Mouse (Mus musculus) MEL (cell line): ENCODE measurements around the gene Fap. TPM values are rescaled to one million over a fixed set of nuclear protein-coding genes. Genes with fewer than 3 reads are reported as not detected.

Experiments used
- DNase-seq: peaks from one replicate; pipeline ENCODE4 v3.0.0; 2011; ENCODE audit warnings: low read depth, low spot score
- H3K27ac ChIP-seq: 2 replicates; pipeline ENCODE4 v1.5.1; 2012; ENCODE audit warnings: low read depth, mild to moderate bottlenecking, control low read depth, low read length, moderate library complexity; ENCODE audit not compliant: control insufficient read depth
- H3K27me3 ChIP-seq, 2 experiments: fragments of 150-350 bp in 1 of 2; sonication (generic) in 1 of 2; 2 replicates each; pipeline ENCODE4 v1.6.1; 2012; ENCODE audit warnings: low read length in 2 of 2, mild to moderate bottlenecking in 2 of 2, improper control_type of control experiment in 1 of 2, moderate library complexity in 1 of 2; ENCODE audit not compliant: insufficient read depth in 2 of 2, control insufficient read depth in 1 of 2
- H3K36me3 ChIP-seq, 2 experiments: 2 replicates each; pipeline ENCODE4 v1.6.1; 2012 to 2014; ENCODE audit warnings: low read length in 2 of 2, improper control_type of control experiment in 1 of 2, inconsistent platforms in 1 of 2, mild to moderate bottlenecking in 1 of 2; ENCODE audit not compliant: insufficient read depth in 2 of 2, control insufficient read depth in 1 of 2
- H3K4me1 ChIP-seq, 2 experiments: fragments of 150-350 bp in 1 of 2; sonication (generic) in 1 of 2; 2 replicates each; pipeline ENCODE4 v1.6.1; 2012; ENCODE audit warnings: low read length in 2 of 2, improper control_type of control experiment in 1 of 2, mild to moderate bottlenecking in 1 of 2; ENCODE audit not compliant: insufficient read depth in 2 of 2, control insufficient read depth in 1 of 2
- H3K4me3 ChIP-seq, 2 experiments: fragments of 150-350 bp in 1 of 2; sonication (generic) in 1 of 2; 2 replicates each; pipeline ENCODE4 v1.5.1; 2012; ENCODE audit warnings: low read depth in 2 of 2, low read length in 2 of 2, mild to moderate bottlenecking in 2 of 2, moderate library complexity in 2 of 2, control low read depth in 1 of 2, improper control_type of control experiment in 1 of 2; ENCODE audit not compliant: control insufficient read depth in 1 of 2, insufficient read depth in 1 of 2
- H3K79me2 ChIP-seq: 2 replicates; pipeline ENCODE4 v1.6.1; 2012; ENCODE audit warnings: mild to moderate bottlenecking, low read length, moderate library complexity; ENCODE audit not compliant: control insufficient read depth, poor library complexity, insufficient read depth
- H3K9ac ChIP-seq: 2 replicates; pipeline ENCODE4 v1.6.1; 2012; ENCODE audit warnings: low read depth, mild to moderate bottlenecking, control low read depth, low read length, moderate library complexity; ENCODE audit not compliant: control insufficient read depth, poor library complexity, severe bottlenecking
- H3K9me3 ChIP-seq: fragments of 150-350 bp; sonication (generic); replicated peaks from 2 replicates; pipeline ENCODE4 v1.6.1; 2012; ENCODE audit warnings: mild to moderate bottlenecking, low read length, improper control_type of control experiment, moderate library complexity; ENCODE audit not compliant: insufficient read depth
- CHD1 ChIP-seq: IDR thresholded peaks from 2 replicates; pipeline ENCODE4 v1.6.1; 2012; ENCODE audit warnings: low read depth, mild to moderate bottlenecking, inconsistent platforms, low read length, improper control_type of control experiment
- CHD2 ChIP-seq: IDR thresholded peaks from 2 replicates; pipeline ENCODE4 v1.6.1; 2011; ENCODE audit warnings: low read length, improper control_type of control experiment
- E2F4 ChIP-seq: IDR thresholded peaks from 2 replicates; pipeline ENCODE4 v1.6.1; 2011; ENCODE audit warnings: low read depth, low read length, improper control_type of control experiment, borderline replicate concordance
- ELF1 ChIP-seq: IDR thresholded peaks from 2 replicates; pipeline ENCODE4 v1.6.1; 2014; ENCODE audit warnings: low read depth, mild to moderate bottlenecking, inconsistent platforms, low read length, improper control_type of control experiment, moderate library complexity
- ETS1 ChIP-seq: IDR thresholded peaks from 2 replicates; pipeline ENCODE4 v1.6.1; 2012; ENCODE audit warnings: low read depth, mild to moderate bottlenecking, inconsistent platforms, low read length, improper control_type of control experiment, moderate library complexity
- JUND ChIP-seq: IDR thresholded peaks from 2 replicates; pipeline ENCODE4 v1.6.1; 2011; ENCODE audit warnings: low read depth, mild to moderate bottlenecking, improper control_type of control experiment, low read length
- MAX ChIP-seq: IDR thresholded peaks from 2 replicates; pipeline ENCODE4 v1.6.1; 2011; ENCODE audit warnings: low read length, improper control_type of control experiment
- MEF2A ChIP-seq: IDR thresholded peaks from 2 replicates; pipeline ENCODE4 v1.6.1; 2014; ENCODE audit warnings: low read depth, mild to moderate bottlenecking, inconsistent platforms, low read length, improper control_type of control experiment; ENCODE audit not compliant: poor library complexity, insufficient replicate concordance, severe bottlenecking; ENCODE audit errors: extremely low read depth
- MXI1 ChIP-seq: IDR thresholded peaks from 2 replicates; pipeline ENCODE4 v1.6.1; 2011; ENCODE audit warnings: mild to moderate bottlenecking, low read depth, low read length, improper control_type of control experiment
- MYC ChIP-seq: IDR thresholded peaks from 2 replicates; pipeline ENCODE4 v1.6.1; 2011; ENCODE audit warnings: low read depth, mild to moderate bottlenecking, low read length, improper control_type of control experiment, moderate library complexity
- NELFE ChIP-seq: IDR thresholded peaks from 2 replicates; pipeline ENCODE4 v1.6.1; 2011; ENCODE audit warnings: low read depth, low read length, improper control_type of control experiment
- POLR2AphosphoS2 ChIP-seq: IDR thresholded peaks from 2 replicates; pipeline ENCODE4 v1.6.1; 2011; ENCODE audit warnings: low read length, improper control_type of control experiment
- POLR2AphosphoS5 ChIP-seq: IDR thresholded peaks from 2 replicates; pipeline ENCODE4 v1.6.1; 2012; ENCODE audit warnings: low read depth, borderline replicate concordance, mild to moderate bottlenecking, inconsistent platforms, low read length, moderate library complexity, mixed read lengths
- SIN3A ChIP-seq: IDR thresholded peaks from 2 replicates; pipeline ENCODE4 v1.6.1; 2012; ENCODE audit warnings: low read length, improper control_type of control experiment, inconsistent platforms
- USF2 ChIP-seq, 2 experiments: IDR thresholded peaks; 2 replicates each; pipeline ENCODE4 v1.6.1; 2011 to 2012; ENCODE audit warnings: improper control_type of control experiment in 2 of 2, low read length in 2 of 2, borderline replicate concordance in 1 of 2, inconsistent platforms in 1 of 2, low read depth in 1 of 2, mild to moderate bottlenecking in 1 of 2; ENCODE audit not compliant: insufficient read depth in 1 of 2
- ZKSCAN1 ChIP-seq: IDR thresholded peaks from 2 replicates; pipeline ENCODE4 v1.6.1; 2012; ENCODE audit warnings: low read depth, mild to moderate bottlenecking, inconsistent platforms, low read length, improper control_type of control experiment, moderate library complexity
- ZMIZ1 ChIP-seq: IDR thresholded peaks from 2 replicates; pipeline ENCODE4 v1.6.1; 2012; ENCODE audit warnings: low read depth, mild to moderate bottlenecking, inconsistent platforms, low read length, improper control_type of control experiment, moderate library complexity
- ZNF384 ChIP-seq: IDR thresholded peaks from 2 replicates; pipeline ENCODE4 v1.6.1; 2012; ENCODE audit warnings: low read depth, mild to moderate bottlenecking, inconsistent platforms, low read length, improper control_type of control experiment
- polyA plus RNA-seq, 2 experiments: library from polyadenylated mRNA; stranded (reverse) in 1 of 2; unstranded in 1 of 2; fragments of >175 nt in 1 of 2; fragments of >200 nt in 1 of 2; gene quantifications; 2 replicates each; pipeline versions ENCODE4 v1.2.1 to v1.2.4; 2012; ENCODE audit warnings: low replicate concordance in 2 of 2, low read depth in 1 of 2; ENCODE audit not compliant: insufficient read length in 2 of 2, insufficient read depth in 1 of 2, missing spikeins in 1 of 2
- total RNA-seq: library from RNA; depleted of rRNA; stranded (reverse); fragments of 300-350 nt; gene quantifications from 2 replicates; pipeline ENCODE4 v1.2.3, GENCODE M21; 2012

The Fap gene
- total and polyA plus RNA-seq, 3 experiments: 0.17 to 0.23 TPM; not detected in 1

DNA sequence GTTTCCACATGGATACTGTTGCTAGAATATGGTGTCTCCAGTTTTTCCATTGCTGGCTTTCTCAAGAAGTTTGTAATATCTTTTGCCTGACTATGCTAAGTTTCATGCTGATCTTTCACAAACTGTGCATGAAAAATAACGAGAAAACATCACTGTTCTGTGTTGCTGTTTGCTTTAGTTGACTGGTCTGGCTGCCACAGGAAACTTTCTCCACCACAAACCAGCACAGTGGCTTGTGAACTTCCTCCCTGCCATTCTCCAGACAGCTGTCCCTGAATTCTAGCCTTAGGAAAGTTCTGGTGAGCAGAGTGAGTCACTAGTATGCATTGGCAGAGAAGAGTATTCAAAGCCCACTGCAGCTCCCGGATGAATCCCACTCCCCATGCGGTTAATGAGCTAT, 1.1 kb upstream of the Fap start:
- Histone ChIP-seq H3K79me2 (no peaks in the 10 kb centered on the region), H3K9ac (no peak overlapping the region), H3K4me1 (no peaks in the 10 kb centered on the region), H3K9me3 (no peaks in the 10 kb centered on the region), H3K36me3 (no peaks in the 10 kb centered on the region), H3K27me3 (no peaks in the 10 kb centered on the region), H3K27ac (no peak overlapping the region), H3K4me3 (no peak overlapping the region)
- TF ChIP-seq ELF1 (no peak), MYC (no peak), POLR2AphosphoS5 (no peak), MAX (no peak), CHD1 (no peak), MEF2A (no peak)
- no peak for DNase-seq

DNA sequence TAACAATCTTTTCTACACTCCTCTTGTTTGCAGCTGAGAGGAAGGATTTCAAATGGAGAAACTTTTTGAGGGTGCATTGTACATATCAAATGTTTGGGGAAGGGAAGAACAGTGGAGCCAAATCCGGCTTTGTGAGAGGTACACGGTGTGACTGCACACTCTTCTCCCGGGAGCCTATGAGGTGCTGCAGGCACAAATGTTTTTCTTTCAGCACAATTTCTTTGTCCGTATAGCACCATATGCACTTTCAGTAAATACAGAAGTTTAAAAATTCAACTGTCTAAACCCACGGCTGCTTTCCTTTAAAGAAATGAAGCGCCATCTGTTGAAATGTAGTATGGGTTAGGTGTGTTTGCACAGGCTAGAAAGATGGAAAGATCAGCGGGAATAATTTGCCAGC, 375 bp upstream of the Fap start:
- Histone ChIP-seq H3K9me3 (no peaks in the 10 kb centered on the region), H3K36me3 (no peaks in the 10 kb centered on the region), H3K9ac (no peak overlapping the region), H3K27me3 (no peaks in the 10 kb centered on the region), H3K4me3 (no peak overlapping the region), H3K4me1 (no peaks in the 10 kb centered on the region), H3K79me2 (no peaks in the 10 kb centered on the region), H3K27ac (no peak overlapping the region)
- no peak for DNase-seq
- TF ChIP-seq USF2 (IDR thresholded peaks at IDR 0.05; ENCODE audit: borderline replicate concordance in 1 of 2, insufficient read depth in 1 of 2, low read depth in 1 of 2, low read length in 2 of 2): no peak
- no peak for TF ChIP-seq MXI1
- TF ChIP-seq ZKSCAN1: no peak
- TF ChIP-seq ETS1: no peak
- TF ChIP-seq E2F4: no peak
- TF ChIP-seq CHD2: no peak
- no peak for TF ChIP-seq ZMIZ1
- no peak for TF ChIP-seq JUND
- TF ChIP-seq ZNF384: no peak
- TF ChIP-seq NELFE: no peak
- no peak for TF ChIP-seq CHD1
- TF ChIP-seq SIN3A: no peak
- no peak for TF ChIP-seq POLR2AphosphoS2
- TF ChIP-seq MEF2A: no peak
- no peak for TF ChIP-seq MYC
- TF ChIP-seq MAX: no peak
